Mouse (Mus musculus) lung, adult 2 months (tissue): ENCODE data around the gene Fbl. TPM values are rescaled to one million over a fixed set of nuclear protein-coding genes. Genes with fewer than 3 reads are reported as not detected.

Experiments used
- DNase-seq: peaks from one replicate; pipeline ENCODE4 v3.0.0; 2022
- H3K4me1 ChIP-seq: fragments of 200-500 bp; 2 replicates; pipeline ENCODE4 v1.6.1; 2011; ENCODE audit warnings: low read length; ENCODE audit not compliant: control insufficient read depth, insufficient read depth
- H3K4me3 ChIP-seq: fragments of 200-500 bp; replicated peaks from 2 replicates; pipeline ENCODE3; 2011; ENCODE audit warnings: low read depth, mild to moderate bottlenecking, control low read depth, low read length; ENCODE audit errors: extremely low read depth
- CTCF ChIP-seq: fragments of 200-500 bp; IDR thresholded peaks from 2 replicates; pipeline ENCODE4 v1.5.1; 2011; ENCODE audit warnings: mild to moderate bottlenecking, low read length, control low read depth; ENCODE audit not compliant: insufficient read depth
- POLR2A ChIP-seq: fragments of 200-500 bp; IDR thresholded peaks from 2 replicates; pipeline ENCODE4 v1.6.1; 2011; ENCODE audit warnings: low read depth, mild to moderate bottlenecking, control low read depth, low read length, borderline replicate concordance; ENCODE audit errors: extremely low read depth
- whole genome bisulfite sequencing: fragments of 180-500 bp; shearing (Covaris S2); methylation state at CpG from one replicate; pipeline ENCODE4 v1.1.7; 2018; 5-methylcytosine and 5-hydroxymethylcytosine counted together
- polyA plus RNA-seq: library from polyadenylated mRNA; depleted of rRNA; stranded (reverse); fragments of >200 nt; gene quantifications from 2 replicates; pipeline ENCODE4 v1.2.3, GENCODE M21; 2012

The Fbl gene
- polyA plus RNA-seq, 1 experiment: 40.9 TPM

DNA sequence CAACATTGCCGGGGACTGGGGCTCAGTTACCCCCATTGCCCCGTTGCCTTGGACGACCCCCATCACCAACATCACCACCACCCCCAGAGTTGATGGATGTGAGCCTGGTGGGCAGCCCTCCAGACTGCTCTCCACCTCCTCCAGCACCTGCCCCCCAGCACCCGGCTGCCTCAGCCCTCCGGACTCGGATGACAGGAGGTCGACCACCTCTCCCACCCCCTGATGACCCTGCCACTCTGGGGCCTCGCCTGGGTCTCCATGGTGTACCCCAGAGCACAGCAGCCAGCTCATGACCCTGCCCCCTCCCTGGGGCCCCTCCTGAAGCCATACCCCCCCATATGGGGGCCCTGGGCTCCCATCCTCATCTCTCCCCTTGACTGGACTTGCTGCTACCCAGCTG is 17.1 kb downstream of the Fbl start:
- 85% methylated on average over 8 of the region's 8 CpGs for WGBS
- no peak for TF ChIP-seq CTCF
- no peak for TF ChIP-seq POLR2A
- Histone ChIP-seq H3K4me3 (no peak overlapping the region), H3K4me1 (no peaks in the 10 kb centered on the region)
- no peak for DNase-seq

DNA sequence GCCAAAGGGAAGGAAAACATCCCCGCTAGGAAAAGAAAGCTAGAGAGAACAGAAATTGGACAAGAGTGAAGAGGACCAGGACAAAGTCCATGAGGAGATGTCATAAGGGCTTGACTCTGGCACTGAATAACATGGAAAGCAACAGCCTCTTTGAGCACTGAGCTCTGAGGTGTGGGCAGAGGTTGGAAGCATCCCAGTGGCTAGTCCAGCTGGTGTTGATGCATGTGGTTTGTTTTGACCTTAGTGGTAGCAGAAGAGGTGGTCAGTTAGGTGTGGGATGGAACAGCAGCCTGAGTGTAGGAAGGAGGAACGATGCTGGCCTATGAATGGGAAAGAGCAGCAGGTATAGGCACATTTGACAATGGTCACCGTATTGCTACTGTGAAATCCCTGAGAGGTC is 22.0 kb downstream of the Fbl start:
- TF ChIP-seq CTCF (no peak), POLR2A (no peak)
- no peak for DNase-seq
- H3K4me1 ChIP-seq: no peaks in the 10 kb centered on the region
- H3K4me3 ChIP-seq: no peak overlapping the region
- 91% methylated on average over 3 of the region's 3 CpGs for WGBS

GRCm38 (mm10) chr7:28191903-28192302 is 22.4 kb downstream of the Fbl start:
- no peak for DNase-seq
- TF ChIP-seq CTCF (no peak), POLR2A (no peak)
- 96% methylated on average over 1 of the region's 1 CpGs for WGBS
- Histone ChIP-seq H3K4me1 (no peaks in the 10 kb centered on the region), H3K4me3 (no peak overlapping the region)

DNA sequence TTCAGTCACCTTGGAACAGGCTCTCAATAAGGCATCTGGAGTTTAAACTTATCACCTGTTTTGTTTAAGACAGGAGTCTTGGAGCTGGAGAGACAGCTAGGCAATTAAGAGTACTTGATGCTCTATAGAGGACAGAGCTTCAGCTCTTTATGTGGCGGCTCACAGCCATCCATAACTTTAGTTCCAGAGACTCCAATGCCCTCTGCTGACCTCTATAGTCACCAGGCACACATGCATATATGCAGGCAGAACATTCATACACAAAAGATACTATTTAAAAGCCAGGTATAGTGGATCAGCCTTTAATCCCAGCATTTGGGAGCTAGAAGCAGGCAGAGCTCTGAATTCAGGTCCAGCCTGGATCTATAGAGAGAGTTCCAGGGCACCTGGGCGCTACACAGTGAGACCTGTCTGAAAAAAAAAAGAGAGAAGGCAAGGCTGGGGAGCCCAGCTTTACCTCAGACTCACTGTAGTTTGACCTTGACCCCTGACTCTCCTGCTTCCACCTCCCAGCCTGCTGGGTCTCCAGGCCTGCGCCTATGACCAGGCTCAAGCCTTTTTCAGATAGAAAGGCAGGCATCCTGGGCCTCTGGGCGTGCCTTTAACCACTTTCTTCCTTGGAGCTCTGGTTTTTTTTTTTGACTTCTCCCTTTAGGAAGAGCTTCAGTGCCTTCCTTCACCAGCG is 26.0 kb downstream of the Fbl start:
- Histone ChIP-seq H3K4me3 (no peak overlapping the region), H3K4me1 (no peaks in the 10 kb centered on the region)
- TF ChIP-seq POLR2A: no peak
- TF ChIP-seq CTCF: no peak
- 84% methylated on average over 5 of the region's 5 CpGs for WGBS
- no peak for DNase-seq

GRCm38 (mm10) chr7:28196528-28196927 is 27.0 kb downstream of the Fbl start:
- DNase-seq: no peak
- H3K4me3 ChIP-seq: no peak overlapping the region
- WGBS: 73% methylated on average over 14 of the region's 14 CpGs
- TF ChIP-seq CTCF: no peak
- TF ChIP-seq POLR2A: no peak
- no peaks in the 10 kb centered on the region for H3K4me1 ChIP-seq

- 66% methylated on average over 4 of the region's 4 CpGs for WGBS
- no peak for TF ChIP-seq CTCF
- no peak for TF ChIP-seq POLR2A
- Histone ChIP-seq H3K4me3 (no peak overlapping the region), H3K4me1 (no peaks in the 10 kb centered on the region)
- no peak for DNase-seq
Measured at GRCm38 (mm10) chr7:28199054-28199453, 29.5 kb downstream of the Fbl start.

GRCm38 (mm10) chr7:28203207-28204108 is 33.9 kb downstream of the Fbl start:
- no peaks in the 10 kb centered on the region for H3K4me1 ChIP-seq

DNA sequence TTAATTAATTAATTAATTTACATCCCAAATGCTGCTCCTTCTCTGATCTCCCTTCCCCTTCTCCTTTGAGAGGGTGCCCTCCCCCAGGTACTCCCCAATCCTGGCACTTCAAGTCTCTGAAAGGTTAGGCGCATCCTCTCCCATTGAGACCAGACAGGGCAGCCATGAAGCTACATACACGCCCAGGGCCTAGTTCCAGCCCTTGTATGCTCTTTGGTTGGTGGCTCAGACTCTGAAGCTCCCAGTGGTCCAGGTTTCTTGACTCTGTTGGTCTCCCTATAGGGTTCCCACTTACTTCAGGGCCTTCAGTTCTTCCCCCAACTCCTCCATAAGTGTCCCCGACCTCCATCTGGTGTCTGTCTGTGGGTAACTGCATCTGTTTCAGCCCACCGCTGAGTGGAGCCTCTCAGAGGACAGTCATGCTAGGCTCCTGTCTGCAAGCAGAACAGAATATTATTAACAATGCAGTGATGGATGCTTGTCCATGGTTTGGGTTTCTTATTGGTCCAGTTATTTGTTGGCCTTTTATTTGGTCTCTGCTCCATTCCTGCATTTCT is 36.6 kb downstream of the Fbl start:
- TF ChIP-seq POLR2A: no peak
- TF ChIP-seq CTCF: no peak
- no peak overlapping the region for H3K4me3 ChIP-seq
- H3K4me1 ChIP-seq: no peaks in the 10 kb centered on the region
- WGBS: 63% methylated on average over 4 of the region's 4 CpGs
- DNase-seq: no peak

More at GRCm38 (mm10) chr7:28203207-28204108, 33.9 kb downstream of the Fbl start:
- DNase-seq: no peak
- TF ChIP-seq CTCF (no peak), POLR2A (no peak)
- WGBS: 52% methylated on average over 19 of the region's 19 CpGs
- H3K4me3 ChIP-seq: no peak overlapping the region

DNA sequence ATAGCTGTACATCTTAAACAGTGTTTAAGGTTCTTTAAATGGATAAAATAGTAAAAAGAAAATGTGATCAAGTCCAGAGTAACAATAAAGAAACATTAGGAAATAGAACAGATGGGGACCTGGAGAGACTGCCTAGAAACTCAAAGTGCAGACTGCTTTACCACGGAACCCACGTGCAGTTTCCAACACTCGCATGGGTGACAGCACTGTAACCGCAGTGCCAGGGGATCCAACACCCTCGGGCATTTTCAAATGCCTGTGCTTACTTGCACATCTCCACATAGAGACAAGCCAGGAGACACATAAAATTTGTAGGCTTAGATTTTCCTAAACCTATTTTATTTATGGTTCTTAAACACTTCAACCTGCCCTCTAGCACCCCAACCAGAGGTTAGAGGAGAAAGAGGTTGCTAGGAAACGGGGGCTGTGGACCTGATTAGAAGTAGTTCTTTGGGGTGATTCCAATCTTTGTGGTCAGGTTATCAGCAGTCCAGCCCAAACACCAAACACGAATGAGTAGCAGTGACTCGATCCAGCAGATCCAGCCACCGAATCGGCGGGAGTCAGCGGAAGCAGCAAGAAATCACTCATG is 39.0 kb downstream of the Fbl start:
- no peak for TF ChIP-seq POLR2A
- TF ChIP-seq CTCF: no peak
- WGBS: 34% methylated on average over 12 of the region's 12 CpGs
- no peak for DNase-seq
- Histone ChIP-seq H3K4me1 (no peaks in the 10 kb centered on the region), H3K4me3 (peak overlapping the region; percentile 17)

- Histone ChIP-seq H3K4me3 (peak overlapping the region; percentile 17), H3K4me1 (no peaks in the 10 kb centered on the region)
- 41% methylated on average over 19 of the region's 19 CpGs for WGBS
- peak; percentile 48 for DNase-seq
- no peak for TF ChIP-seq CTCF
- no peak; the same call in 1 of the 2 replicates for TF ChIP-seq POLR2A
Measured at GRCm38 (mm10) chr7:28208988-28209508, 39.5 kb downstream of the Fbl start.
